Mouse (Mus musculus) G1E (cell line): ENCODE results near the gene Aldh1b1.

Source experiments
- CTCF ChIP-seq: IDR thresholded peaks from 2 replicates; pipeline ENCODE4 v1.5.1; 2012; ENCODE audit warnings: low read depth, low read length, inconsistent platforms, mixed read lengths
- GATA1 ChIP-seq: IDR thresholded peaks from 2 replicates; pipeline ENCODE4 v1.6.1; 2012; ENCODE audit warnings: borderline replicate concordance, low read length, inconsistent platforms, mixed read lengths
- POLR2AphosphoS5 ChIP-seq: IDR thresholded peaks from 2 replicates; pipeline ENCODE4 v1.6.1; 2012; ENCODE audit warnings: low read depth, low read length, inconsistent platforms; ENCODE audit not compliant: insufficient replicate concordance
- TAL1 ChIP-seq: conservative IDR thresholded peaks from 2 replicates; pipeline ENCODE4 v1.6.1; 2012; ENCODE audit warnings: low read depth, low read length, inconsistent platforms, mixed read lengths

DNA sequence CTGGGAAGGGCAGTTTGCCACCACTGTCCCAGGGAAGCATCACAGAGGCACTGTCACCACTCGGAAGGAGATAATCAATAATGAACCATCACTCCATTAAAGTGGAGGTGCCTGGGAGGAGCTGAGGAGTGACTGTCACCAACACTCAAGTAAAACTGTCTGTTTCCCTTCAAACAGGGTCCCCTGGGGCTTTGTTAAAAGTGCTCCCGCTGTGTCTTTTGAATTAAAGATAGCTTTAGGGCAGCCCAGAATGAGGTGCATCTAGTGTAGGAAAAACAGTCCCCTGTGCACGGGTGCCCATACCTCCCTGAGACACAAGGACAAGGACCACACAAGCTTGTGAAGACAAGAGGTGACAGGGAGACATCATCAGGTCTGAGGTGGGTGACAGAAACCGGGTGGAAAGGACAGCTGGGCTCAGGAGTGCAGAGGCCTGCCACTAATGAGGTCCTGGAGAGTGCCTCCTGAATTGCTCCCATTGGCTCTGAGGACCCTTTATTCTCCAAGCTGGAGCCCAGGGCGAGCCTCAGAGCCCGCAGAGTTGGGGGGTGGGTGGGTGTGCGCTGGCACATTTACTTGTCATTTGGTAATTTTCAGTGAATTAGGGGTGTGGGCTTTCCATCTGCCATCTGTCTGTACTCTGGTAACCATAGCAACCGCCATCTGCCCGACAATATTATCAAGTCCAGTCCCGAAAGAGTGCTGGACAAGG, 25.4 kb downstream of the Aldh1b1 start:
- TF ChIP-seq CTCF (no peak), TAL1 (no peak), GATA1 (no peak), POLR2AphosphoS5 (no peak)
